11 mouse cellular contexts compared by ENCODE assay signal in the genomic region with DNA sequence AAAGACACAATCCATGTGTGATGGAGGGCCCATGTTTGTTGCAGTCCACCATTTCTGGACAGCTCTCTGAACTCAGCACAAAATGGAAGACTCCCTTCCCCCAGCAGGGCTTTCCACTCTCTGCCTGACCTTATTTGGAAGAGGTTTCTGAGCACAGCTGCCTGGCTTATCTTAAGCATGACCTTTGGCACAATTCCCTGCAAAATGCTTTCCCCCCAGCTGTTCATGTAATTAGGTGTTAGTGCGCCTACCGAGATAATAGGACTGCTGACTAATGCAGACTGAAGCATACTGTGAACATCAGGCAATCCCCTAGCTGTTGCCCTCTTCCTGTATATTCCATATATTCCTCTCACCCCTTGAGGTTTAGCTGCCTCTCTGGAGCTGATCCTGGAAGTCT. TPM values are rescaled to one million over a fixed set of nuclear protein-coding genes. Genes with fewer than 3 reads are reported as not detected.
DNase-seq lines count a peak whose midpoint lies in the region; ATAC-seq and TF ChIP-seq lines count a peak whose summit lies in the region.
"Had no signal": no experiment of that assay in that cellular context is flagged by ENCODE, and none has a peak within 500 bp of the region (broad histone marks: within the 10 kb centered on the region; RNA-seq: fewer than 3 reads in every experiment).

No protein-coding gene starts in this region.

- no peak overlapping the region for H3K4me3 ChIP-seq in forebrain, embryonic 12.5 days (replicated peaks)
- no peak overlapping the region for H3K4me3 ChIP-seq in forebrain, postnatal 0 days (ENCODE audit: low read depth, low read length)
- H3K4me3 ChIP-seq in kidney, embryonic 15.5 days (replicated peaks), result no peak overlapping the region

- WGBS in forebrain, embryonic 12.5 days, result 50% methylated on average over 2 of the region's 2 CpGs
- WGBS in forebrain, postnatal 0 days, result 58% methylated on average over 2 of the region's 2 CpGs
- 55% methylated on average over 2 of the region's 2 CpGs for WGBS in kidney, embryonic 15.5 days

- no peak for TF ChIP-seq CTCF in forebrain, postnatal 0 days (IDR thresholded peaks at IDR 0.05; ENCODE audit: low read depth)

- H3K4me1 ChIP-seq in forebrain, embryonic 12.5 days, result no peaks in the 10 kb centered on the region
- no peaks in the 10 kb centered on the region for H3K4me1 ChIP-seq in forebrain, postnatal 0 days (ENCODE audit: insufficient read depth)
- H3K4me1 ChIP-seq in kidney, embryonic 15.5 days, result no peaks in the 10 kb centered on the region

- no peak overlapping the region for H3K9ac ChIP-seq in forebrain, embryonic 12.5 days
- no peak overlapping the region for H3K9ac ChIP-seq in forebrain, postnatal 0 days
- H3K9ac ChIP-seq in kidney, embryonic 15.5 days, result no peak overlapping the region

- no peaks in the 10 kb centered on the region for H3K27me3 ChIP-seq in forebrain, embryonic 12.5 days
- H3K27me3 ChIP-seq in forebrain, postnatal 0 days (ENCODE audit: insufficient read depth, low read length), result no peaks in the 10 kb centered on the region
- no peaks in the 10 kb centered on the region for H3K27me3 ChIP-seq in kidney, embryonic 15.5 days

- ATAC-seq in forebrain, embryonic 12.5 days (ENCODE audit: low FRiP score), result peak; percentile 33; the same call in 1 of the 2 replicates
- ATAC-seq in forebrain, postnatal 0 days, result no peak
- ATAC-seq in megakaryocyte-erythroid progenitor cell, adult 5-6 weeks (replicated peaks; ENCODE audit: low FRiP score, low TSS enrichment, poor library complexity, severe bottlenecking), result peak; percentile 82
- no peak for ATAC-seq in kidney, embryonic 15.5 days (replicated peaks; ENCODE audit: low FRiP score)

- H3K4me2 ChIP-seq in forebrain, embryonic 12.5 days, result no peak overlapping the region
- H3K4me2 ChIP-seq in forebrain, postnatal 0 days (ENCODE audit: low read depth), result no peak overlapping the region
- H3K4me2 ChIP-seq in kidney, embryonic 15.5 days, result no peak overlapping the region

- no peak overlapping the region for H3K27ac ChIP-seq in forebrain, embryonic 12.5 days
- no peak overlapping the region for H3K27ac ChIP-seq in forebrain, postnatal 0 days (ENCODE audit: low read depth, low read length)
- no peak overlapping the region for H3K27ac ChIP-seq in kidney, embryonic 15.5 days

- no peaks in the 10 kb centered on the region for H3K36me3 ChIP-seq in forebrain, embryonic 12.5 days (replicated peaks)
- H3K36me3 ChIP-seq in forebrain, postnatal 0 days (ENCODE audit: insufficient read depth), result no peaks in the 10 kb centered on the region
- H3K36me3 ChIP-seq in kidney, embryonic 15.5 days, result no peaks in the 10 kb centered on the region

- no peak for DNase-seq in forebrain, postnatal 0 days
- peak; percentile 58 for DNase-seq in embryo, embryonic 10.5 days (ENCODE audit: low spot score)
- peak; percentile 61 for DNase-seq in heart, postnatal 4 days
- no peak for DNase-seq in left cerebral cortex, adult 11 months (ENCODE audit: low spot score)
- DNase-seq in right cerebral cortex, postnatal 4 days, result no peak
- DNase-seq: cerebellum, postnatal 14 days had no signal

- H3K9me3 ChIP-seq in forebrain, embryonic 12.5 days, result no peaks in the 10 kb centered on the region
- H3K9me3 ChIP-seq in forebrain, postnatal 0 days (ENCODE audit: low read length), result no peaks in the 10 kb centered on the region
- H3K9me3 ChIP-seq in kidney, embryonic 15.5 days (replicated peaks), result no peaks in the 10 kb centered on the region

RNA-seq across cellular contexts. Expression of a gene that starts 21.4 kb away (rescaled TPM):
- 0.19 and 0.53 TPM in 2 replicates for polyA plus RNA-seq in forebrain, embryonic 12.5 days (2016; fragmentation: Nextera tagmentation; extraction: Ambion mirVana)
- 0.10 and 0.69 TPM in 2 replicates for total RNA-seq in forebrain, postnatal 0 days (2014; rRNA removed)
- 0.68 and 0.74 TPM in 2 replicates for polyA plus RNA-seq in forebrain, postnatal 0 days (2015; fragmentation: Nextera tagmentation; extraction: Ambion mirVana)
- 1 to 10 TPM; 1.1 to 1.7 TPM for total RNA-seq in heart, postnatal 4 days (2021)
- total RNA-seq in megakaryocyte-erythroid progenitor cell, adult 5-6 weeks (2014; fragmentation: Nextera tagmentation), result not detected in 2 replicates
- not detected in 2 replicates for total RNA-seq in megakaryocyte-erythroid progenitor cell, adult 5-6 weeks (2017)
- polyA plus RNA-seq in kidney, embryonic 15.5 days (2015; fragmentation: Nextera tagmentation; extraction: Ambion mirVana), result 8.3 and 9.7 TPM in 2 replicates
- total RNA-seq: hematopoietic stem cell, adult 5-6 weeks; megakaryocyte, adult 5-6 weeks had no signal

RNA-seq across cellular contexts. Expression of a gene that starts 46.3 kb away (rescaled TPM):
- 84.9 and 89.2 TPM in 2 replicates for polyA plus RNA-seq in forebrain, embryonic 12.5 days (2016; fragmentation: Nextera tagmentation; extraction: Ambion mirVana)
- 48.9 and 53.9 TPM in 2 replicates for total RNA-seq in forebrain, postnatal 0 days (2014; rRNA removed)
- polyA plus RNA-seq in forebrain, postnatal 0 days (2015; fragmentation: Nextera tagmentation; extraction: Ambion mirVana), result 30.6 and 32.3 TPM in 2 replicates
- 10 to 100 TPM; 27.4 to 29.1 TPM for total RNA-seq in heart, postnatal 4 days (2021)
- 45.7 and 53.3 TPM in 2 replicates for total RNA-seq in megakaryocyte-erythroid progenitor cell, adult 5-6 weeks (2014; fragmentation: Nextera tagmentation)
- 82.8 and 85.8 TPM in 2 replicates for total RNA-seq in megakaryocyte-erythroid progenitor cell, adult 5-6 weeks (2017)
- polyA plus RNA-seq in kidney, embryonic 15.5 days (2015; fragmentation: Nextera tagmentation; extraction: Ambion mirVana), result 71.5 and 77.9 TPM in 2 replicates

RNA-seq across cellular contexts. Expression of a gene that starts 46.4 kb away (rescaled TPM):
- 195 and 203 TPM in 2 replicates for polyA plus RNA-seq in forebrain, embryonic 12.5 days (2016; fragmentation: Nextera tagmentation; extraction: Ambion mirVana)
- total RNA-seq in forebrain, postnatal 0 days (2014; rRNA removed), result 104 and 146 TPM in 2 replicates
- polyA plus RNA-seq in forebrain, postnatal 0 days (2015; fragmentation: Nextera tagmentation; extraction: Ambion mirVana), result 263 and 328 TPM in 2 replicates
- 100 to 1,000 TPM; 473 to 482 TPM for total RNA-seq in heart, postnatal 4 days (2021)
- 119 and 157 TPM in 2 replicates for total RNA-seq in megakaryocyte-erythroid progenitor cell, adult 5-6 weeks (2014; fragmentation: Nextera tagmentation)
- total RNA-seq in megakaryocyte-erythroid progenitor cell, adult 5-6 weeks (2017), result 53.5 and 68.7 TPM in 2 replicates
- 251 and 258 TPM in 2 replicates for polyA plus RNA-seq in kidney, embryonic 15.5 days (2015; fragmentation: Nextera tagmentation; extraction: Ambion mirVana)

Comparison
In these comparisons a context has a peak if more than half of its experiments do, and no peak if none do; other contexts are left out.
1. ATAC-seq: peak in forebrain, embryonic 12.5 days (single experiment) and megakaryocyte-erythroid progenitor cell, adult 5-6 weeks (single experiment); none in forebrain, postnatal 0 days (single experiment) and kidney, embryonic 15.5 days (single experiment).
2. DNase-seq: peak in embryo, embryonic 10.5 days (single experiment) and heart, postnatal 4 days (single experiment); none in forebrain, postnatal 0 days (single experiment), left cerebral cortex, adult 11 months (single experiment) and right cerebral cortex, postnatal 4 days (single experiment).